Mouse (Mus musculus): ENCODE data around the gene Ctsk. TPM values are rescaled to one million over a fixed set of nuclear protein-coding genes. Genes with fewer than 3 reads are reported as not detected.

Gene Ctsk
- polyA plus RNA-seq, 1 experiment from 2014 or later: 8.9 TPM

GRCm38 (mm10) chr3:95519315-95519714, 20.3 kb downstream of the Ctsk start:
- H3K27me3 ChIP-seq (ENCODE audit: insufficient read depth, low read length): no peaks in the 10 kb centered on the region
- 82% methylated on average over 2 of the region's 2 CpGs for WGBS
- ATAC-seq (ENCODE audit: low FRiP score, low TSS enrichment): no peak
- no peaks in the 10 kb centered on the region for H3K36me3 ChIP-seq (ENCODE audit: insufficient read depth, low read length)
- no peaks in the 10 kb centered on the region for H3K9me3 ChIP-seq (ENCODE audit: low read length)
- H3K4me2 ChIP-seq (replicated peaks; ENCODE audit: low read depth, low read length): no peak overlapping the region
- H3K9ac ChIP-seq (replicated peaks; ENCODE audit: low read length): no peak overlapping the region
- H3K4me1 ChIP-seq (ENCODE audit: insufficient read depth, low read length): no peaks in the 10 kb centered on the region
- no peak overlapping the region for H3K4me3 ChIP-seq (ENCODE audit: low read length)
- H3K27ac ChIP-seq (ENCODE audit: low read length): no peak overlapping the region

DNA sequence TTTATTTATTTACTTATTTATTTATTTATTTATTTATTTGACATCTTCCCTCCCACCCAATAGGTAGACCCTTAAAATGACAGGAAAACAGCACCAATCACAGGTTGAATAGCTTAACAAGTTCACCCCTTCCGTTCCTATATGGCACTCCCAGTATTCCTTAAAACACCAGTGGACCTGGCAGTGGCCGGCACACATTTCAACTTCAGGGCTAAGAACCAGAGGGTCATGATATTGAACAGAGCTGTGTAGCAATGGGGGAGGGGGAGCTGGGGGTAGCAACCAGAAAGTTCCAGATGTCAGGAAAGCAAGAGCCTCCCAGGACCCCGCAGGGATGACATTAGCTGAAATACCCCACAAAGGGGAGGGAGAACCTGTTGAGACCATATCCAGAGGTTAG, 21.0 kb downstream of the Ctsk start:
- no peak overlapping the region for H3K9ac ChIP-seq (replicated peaks; ENCODE audit: low read length)
- no peak overlapping the region for H3K4me2 ChIP-seq (replicated peaks; ENCODE audit: low read depth, low read length)
- no peaks in the 10 kb centered on the region for H3K9me3 ChIP-seq (ENCODE audit: low read length)
- no peak overlapping the region for H3K4me3 ChIP-seq (ENCODE audit: low read length)
- H3K27me3 ChIP-seq (ENCODE audit: insufficient read depth, low read length): no peaks in the 10 kb centered on the region
- 85% methylated on average over 3 of the region's 3 CpGs for WGBS
- no peaks in the 10 kb centered on the region for H3K4me1 ChIP-seq (ENCODE audit: insufficient read depth, low read length)
- ATAC-seq (ENCODE audit: low FRiP score, low TSS enrichment): no peak
- H3K36me3 ChIP-seq (ENCODE audit: insufficient read depth, low read length): no peaks in the 10 kb centered on the region
- H3K27ac ChIP-seq (ENCODE audit: low read length): no peak overlapping the region

GRCm38 (mm10) chr3:95521168-95521567, 22.1 kb downstream of the Ctsk start:
- no peaks in the 10 kb centered on the region for H3K4me1 ChIP-seq (ENCODE audit: insufficient read depth, low read length)
- no peaks in the 10 kb centered on the region for H3K9me3 ChIP-seq (ENCODE audit: low read length)
- H3K9ac ChIP-seq (replicated peaks; ENCODE audit: low read length): no peak overlapping the region
- no peak overlapping the region for H3K27ac ChIP-seq (ENCODE audit: low read length)
- no peak for ATAC-seq (ENCODE audit: low FRiP score, low TSS enrichment)
- H3K4me2 ChIP-seq (replicated peaks; ENCODE audit: low read depth, low read length): no peak overlapping the region
- 86% methylated on average over 10 of the region's 10 CpGs for WGBS
- H3K4me3 ChIP-seq (ENCODE audit: low read length): no peak overlapping the region
- H3K36me3 ChIP-seq (ENCODE audit: insufficient read depth, low read length): no peaks in the 10 kb centered on the region
- no peaks in the 10 kb centered on the region for H3K27me3 ChIP-seq (ENCODE audit: insufficient read depth, low read length)

- Histone ChIP-seq H3K4me1 (ENCODE audit: insufficient read depth, low read length) (no peaks in the 10 kb centered on the region), H3K27ac (ENCODE audit: low read length) (no peak overlapping the region), H3K27me3 (ENCODE audit: insufficient read depth, low read length) (no peaks in the 10 kb centered on the region), H3K9me3 (ENCODE audit: low read length) (no peaks in the 10 kb centered on the region), H3K4me2 (replicated peaks; ENCODE audit: low read depth, low read length) (no peak overlapping the region), H3K9ac (replicated peaks; ENCODE audit: low read length) (no peak overlapping the region), H3K36me3 (ENCODE audit: insufficient read depth, low read length) (no peaks in the 10 kb centered on the region), H3K4me3 (ENCODE audit: low read length) (no peak overlapping the region)
- no peak for ATAC-seq (ENCODE audit: low FRiP score, low TSS enrichment)
- WGBS: 51% methylated on average over 3 of the region's 3 CpGs
Measured at GRCm38 (mm10) chr3:95523662-95524061, 24.6 kb downstream of the Ctsk start.

DNA sequence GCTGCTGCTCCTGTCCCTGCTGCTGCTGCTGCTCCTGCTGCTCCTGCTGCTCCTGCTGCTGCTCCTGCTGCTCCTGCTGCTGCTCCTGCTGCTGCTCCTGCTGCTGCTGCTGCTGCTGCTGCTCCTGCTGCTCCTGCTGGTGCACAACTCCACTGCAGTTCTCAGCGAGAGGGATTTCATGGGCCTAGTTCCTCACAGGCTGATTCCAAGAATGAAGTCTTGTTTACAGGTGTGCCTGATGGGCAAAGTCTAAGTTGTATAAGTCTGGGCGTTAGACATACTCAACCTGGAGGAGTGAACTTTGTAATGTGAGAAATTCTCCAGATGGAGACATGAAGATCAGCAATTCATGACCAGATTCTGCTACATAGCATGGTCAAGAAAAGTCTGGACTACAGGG, 25.6 kb downstream of the Ctsk start:
- Histone ChIP-seq H3K4me3 (ENCODE audit: low read length) (no peak overlapping the region), H3K4me2 (replicated peaks; ENCODE audit: low read depth, low read length) (no peak overlapping the region), H3K27ac (ENCODE audit: low read length) (no peak overlapping the region), H3K36me3 (ENCODE audit: insufficient read depth, low read length) (no peaks in the 10 kb centered on the region), H3K9me3 (ENCODE audit: low read length) (no peaks in the 10 kb centered on the region), H3K4me1 (ENCODE audit: insufficient read depth, low read length) (no peaks in the 10 kb centered on the region), H3K27me3 (ENCODE audit: insufficient read depth, low read length) (no peaks in the 10 kb centered on the region), H3K9ac (replicated peaks; ENCODE audit: low read length) (no peak overlapping the region)
- no peak for ATAC-seq (ENCODE audit: low FRiP score, low TSS enrichment)
- WGBS: 61% methylated on average over 2 of the region's 2 CpGs

DNA sequence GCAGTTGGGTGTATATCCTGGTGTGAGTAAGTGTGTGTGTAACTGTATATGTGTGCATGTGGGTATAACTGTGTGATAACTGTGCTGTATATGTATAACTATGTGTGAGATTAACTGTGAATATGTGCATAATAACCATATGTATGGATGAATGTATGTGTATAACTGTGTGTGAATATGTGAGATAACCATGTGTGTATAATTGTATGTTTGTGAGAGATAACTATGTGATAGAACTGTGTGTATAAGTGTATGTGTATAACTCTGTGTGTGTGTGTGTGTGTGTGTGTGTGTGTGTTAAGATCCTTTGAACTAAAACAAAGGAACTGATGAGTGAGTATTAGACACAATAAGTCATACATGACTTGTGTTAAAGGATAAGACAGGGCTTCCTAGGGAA, 27.1 kb downstream of the Ctsk start:
- Histone ChIP-seq H3K4me1 (ENCODE audit: insufficient read depth, low read length) (no peaks in the 10 kb centered on the region), H3K9me3 (ENCODE audit: low read length) (no peaks in the 10 kb centered on the region), H3K9ac (replicated peaks; ENCODE audit: low read length) (no peak overlapping the region), H3K27me3 (ENCODE audit: insufficient read depth, low read length) (no peaks in the 10 kb centered on the region), H3K27ac (ENCODE audit: low read length) (no peak overlapping the region), H3K4me3 (ENCODE audit: low read length) (no peak overlapping the region), H3K4me2 (replicated peaks; ENCODE audit: low read depth, low read length) (no peak overlapping the region), H3K36me3 (ENCODE audit: insufficient read depth, low read length) (no peaks in the 10 kb centered on the region)
- no peak for ATAC-seq (ENCODE audit: low FRiP score, low TSS enrichment)

GRCm38 (mm10) chr3:95526622-95527211, 27.7 kb downstream of the Ctsk start, which contains the start of gene Ctss:
Gene Ctss, plus strand, starts transcription at chr3:95526786.
- no peaks in the 10 kb centered on the region for H3K4me1 ChIP-seq (ENCODE audit: insufficient read depth, low read length)
- WGBS: 82% methylated on average over 8 of the region's 8 CpGs
- no peaks in the 10 kb centered on the region for H3K36me3 ChIP-seq (ENCODE audit: insufficient read depth, low read length)
- no peak within 1 kb of the TSS for H3K4me3 ChIP-seq (ENCODE audit: low read length)
- H3K27ac ChIP-seq (ENCODE audit: low read length): no peak within 1 kb of the TSS
- H3K9me3 ChIP-seq (ENCODE audit: low read length): no peaks in the 10 kb centered on the region
- H3K27me3 ChIP-seq (ENCODE audit: insufficient read depth, low read length): no peaks in the 10 kb centered on the region
- no peak within 1 kb of the TSS for H3K4me2 ChIP-seq (replicated peaks; ENCODE audit: low read depth, low read length)
- H3K9ac ChIP-seq (replicated peaks; ENCODE audit: low read length): no peak within 1 kb of the TSS
- ATAC-seq (ENCODE audit: low FRiP score, low TSS enrichment): no peak

GRCm38 (mm10) chr3:95529814-95530213, 30.8 kb downstream of the Ctsk start:
- H3K36me3 ChIP-seq (ENCODE audit: insufficient read depth, low read length): no peaks in the 10 kb centered on the region
- no peaks in the 10 kb centered on the region for H3K4me1 ChIP-seq (ENCODE audit: insufficient read depth, low read length)
- H3K4me2 ChIP-seq (replicated peaks; ENCODE audit: low read depth, low read length): no peak overlapping the region
- H3K9me3 ChIP-seq (ENCODE audit: low read length): no peaks in the 10 kb centered on the region
- no peaks in the 10 kb centered on the region for H3K27me3 ChIP-seq (ENCODE audit: insufficient read depth, low read length)
- 82% methylated on average over 6 of the region's 6 CpGs for WGBS
- no peak overlapping the region for H3K27ac ChIP-seq (ENCODE audit: low read length)
- no peak overlapping the region for H3K9ac ChIP-seq (replicated peaks; ENCODE audit: low read length)
- no peak overlapping the region for H3K4me3 ChIP-seq (ENCODE audit: low read length)
- ATAC-seq (ENCODE audit: low FRiP score, low TSS enrichment): no peak

DNA sequence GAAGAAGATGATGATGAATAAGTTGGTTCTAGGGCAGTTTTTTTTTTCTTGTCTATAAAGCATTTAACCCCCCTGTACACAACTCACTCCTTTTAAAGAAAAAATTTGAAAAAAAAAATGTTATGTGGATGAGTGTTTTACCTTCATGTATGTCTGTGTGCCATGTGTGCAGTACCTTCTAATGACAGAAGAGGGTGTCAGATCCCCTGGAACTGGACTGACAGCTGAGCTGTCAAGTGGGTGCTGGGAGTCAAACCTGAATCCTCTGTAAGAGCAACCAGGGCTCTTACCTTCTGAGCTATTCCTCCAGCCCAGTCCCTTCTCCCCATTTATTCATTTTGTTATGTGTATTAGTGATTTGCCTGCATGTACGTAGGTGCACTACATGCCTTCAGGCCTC, 32.0 kb downstream of the Ctsk start:
- H3K4me3 ChIP-seq (ENCODE audit: low read length): no peak overlapping the region

DNA sequence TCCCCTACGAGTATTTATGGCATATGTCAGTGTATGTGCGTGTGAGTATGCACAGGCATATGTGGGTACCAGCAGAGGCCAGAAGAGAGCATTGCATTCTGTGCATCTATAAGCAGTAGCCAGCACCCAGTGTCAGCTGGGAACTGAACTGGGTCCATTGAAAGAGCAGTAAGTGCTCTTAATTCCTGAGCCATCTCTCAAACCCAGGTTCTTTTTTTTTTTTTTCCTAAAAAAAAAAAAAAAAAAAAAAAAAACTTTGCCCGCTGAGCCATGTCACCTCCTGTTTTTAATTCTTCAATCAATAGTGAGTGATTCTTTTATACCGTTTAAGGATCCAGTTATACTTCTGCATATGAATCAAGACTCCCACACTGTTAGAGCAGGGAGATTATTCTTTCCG, 34.3 kb downstream of the Ctsk start:
- Histone ChIP-seq H3K9me3 (ENCODE audit: low read length) (no peaks in the 10 kb centered on the region), H3K27me3 (ENCODE audit: insufficient read depth, low read length) (no peaks in the 10 kb centered on the region), H3K4me1 (ENCODE audit: insufficient read depth, low read length) (no peaks in the 10 kb centered on the region), H3K4me2 (replicated peaks; ENCODE audit: low read depth, low read length) (no peak overlapping the region), H3K36me3 (ENCODE audit: insufficient read depth, low read length) (no peaks in the 10 kb centered on the region), H3K4me3 (ENCODE audit: low read length) (no peak overlapping the region), H3K9ac (replicated peaks; ENCODE audit: low read length) (no peak overlapping the region), H3K27ac (ENCODE audit: low read length) (no peak overlapping the region)
- no peak for ATAC-seq (ENCODE audit: low FRiP score, low TSS enrichment)
- WGBS: 86% methylated on average over 5 of the region's 5 CpGs

More for the DNA sequence above, 32.0 kb downstream of the Ctsk start:
- Histone ChIP-seq H3K27me3 (ENCODE audit: insufficient read depth, low read length) (no peaks in the 10 kb centered on the region), H3K9me3 (ENCODE audit: low read length) (no peaks in the 10 kb centered on the region), H3K36me3 (ENCODE audit: insufficient read depth, low read length) (no peaks in the 10 kb centered on the region), H3K27ac (ENCODE audit: low read length) (no peak overlapping the region), H3K4me2 (replicated peaks; ENCODE audit: low read depth, low read length) (no peak overlapping the region), H3K4me1 (ENCODE audit: insufficient read depth, low read length) (no peaks in the 10 kb centered on the region), H3K9ac (replicated peaks; ENCODE audit: low read length) (no peak overlapping the region)
- no peak for ATAC-seq (ENCODE audit: low FRiP score, low TSS enrichment)
- 90% methylated on average over 1 of the region's 1 CpGs for WGBS

Data from kidney, embryonic 16.5 days (tissue).